Mouse (Mus musculus): ENCODE measurements at regions not wholly inside any gene's neighbourhood (a gene's known extent, or its start where the extent isn't known, plus 50 kb on each side); places are given as distances from the start of the nearest gene placed in this dataset.

DNA sequence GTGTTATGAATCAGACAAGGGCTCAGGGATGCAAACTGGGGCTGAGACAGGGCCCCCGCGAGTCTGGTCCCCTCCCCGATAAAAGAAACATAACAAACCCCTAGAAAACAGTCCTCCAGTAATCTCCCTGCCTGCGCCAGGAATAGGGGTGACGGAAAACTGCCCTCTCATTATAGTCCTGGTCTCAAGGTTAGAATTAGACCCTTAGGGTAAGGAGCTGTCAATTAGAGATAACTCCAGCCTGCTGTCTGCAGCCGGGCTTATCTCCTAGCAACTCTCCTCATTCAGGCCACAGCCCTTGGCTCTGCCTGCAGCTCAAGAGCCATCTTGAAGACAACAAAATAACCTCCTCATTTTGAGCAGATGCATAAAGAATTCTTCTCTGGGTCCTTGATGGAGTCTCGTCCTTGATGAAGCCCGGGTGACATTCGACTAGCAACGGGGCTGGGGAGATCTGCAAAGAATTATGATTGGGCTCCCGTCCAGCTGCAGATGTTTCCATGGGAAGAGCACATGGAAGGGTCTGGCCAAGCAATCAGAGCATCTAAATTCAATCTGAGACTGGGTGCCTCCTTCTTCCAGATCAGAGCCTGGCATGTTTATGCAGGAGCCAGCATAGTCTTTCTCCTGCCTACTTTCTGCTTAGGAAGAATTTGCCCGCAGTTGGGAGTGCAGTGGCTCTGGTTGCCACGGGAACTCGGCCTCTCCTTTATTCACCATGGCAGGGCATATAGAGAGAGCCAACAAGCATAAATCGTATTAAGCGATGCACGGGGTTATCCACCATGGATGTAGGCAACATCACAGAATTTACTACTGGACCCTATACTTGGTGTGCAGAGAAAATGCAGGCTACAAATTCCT is 281.2 kb downstream of the Sox11 start:
- DNase-seq (ENCODE audit: low spot score) = peak; percentile 77

DNA sequence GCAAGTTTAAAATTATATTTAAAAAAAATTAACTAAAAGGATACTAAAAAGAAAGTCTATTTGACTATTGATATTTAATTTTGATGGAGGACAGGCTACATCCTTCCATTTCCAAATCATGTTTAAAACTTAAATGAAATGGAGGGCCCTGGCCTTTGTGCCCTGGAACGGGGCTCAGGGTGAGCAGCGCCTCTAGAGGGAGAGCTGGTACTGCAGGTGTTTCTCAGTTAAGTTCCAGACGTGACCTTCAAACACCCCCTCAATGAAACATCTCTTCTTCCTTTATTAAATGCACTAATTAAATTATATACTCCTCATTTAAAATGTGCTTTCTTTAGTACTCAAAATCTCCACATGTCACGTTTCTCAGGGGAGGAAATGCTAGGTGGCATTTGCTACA is 282.5 kb downstream of the Sox11 start:
- DNase-seq (ENCODE audit: low spot score) = peak; percentile 77

DNA sequence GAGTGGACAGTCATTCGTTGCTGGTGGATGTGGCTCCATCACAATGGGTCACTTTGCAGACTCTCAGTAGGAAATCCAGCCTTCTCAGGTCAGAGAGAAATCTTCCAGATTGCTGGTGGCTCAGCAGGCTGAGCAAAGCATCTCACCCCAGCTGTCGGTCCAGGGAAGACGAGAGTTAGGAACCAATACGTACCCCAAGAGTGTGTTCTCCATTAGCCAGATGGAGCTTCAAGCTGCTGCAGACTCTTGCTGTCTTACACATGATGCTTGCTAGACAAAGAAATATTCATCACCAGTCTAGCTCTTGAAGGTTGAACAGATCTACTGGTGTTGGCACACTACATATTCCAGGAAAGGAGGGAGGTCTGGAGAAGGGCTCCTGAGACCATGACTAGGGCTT is 288.0 kb downstream of the Sox11 start:
- no peak for DNase-seq (ENCODE audit: low spot score)

DNA sequence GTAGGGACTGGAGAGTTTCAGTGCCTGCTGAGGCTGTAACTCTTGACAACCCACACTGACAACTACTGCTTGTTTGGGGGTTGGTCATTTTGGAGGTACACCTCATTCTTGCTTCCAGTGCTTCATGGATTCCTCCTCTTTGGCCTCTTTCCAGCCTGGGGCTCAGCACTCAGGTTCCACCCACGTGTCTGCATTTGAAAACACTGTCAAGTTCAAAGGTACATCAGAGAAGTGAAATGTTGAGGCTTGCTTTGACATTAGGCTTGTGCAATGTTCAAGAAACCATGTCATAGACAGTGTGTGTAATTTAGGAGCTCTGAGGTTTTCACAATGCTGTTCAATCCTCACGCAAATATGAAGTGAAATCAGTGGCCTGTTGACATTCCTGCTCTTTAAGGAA is 304.5 kb downstream of the Sox11 start:
- DNase-seq (ENCODE audit: low spot score) = no peak

DNA sequence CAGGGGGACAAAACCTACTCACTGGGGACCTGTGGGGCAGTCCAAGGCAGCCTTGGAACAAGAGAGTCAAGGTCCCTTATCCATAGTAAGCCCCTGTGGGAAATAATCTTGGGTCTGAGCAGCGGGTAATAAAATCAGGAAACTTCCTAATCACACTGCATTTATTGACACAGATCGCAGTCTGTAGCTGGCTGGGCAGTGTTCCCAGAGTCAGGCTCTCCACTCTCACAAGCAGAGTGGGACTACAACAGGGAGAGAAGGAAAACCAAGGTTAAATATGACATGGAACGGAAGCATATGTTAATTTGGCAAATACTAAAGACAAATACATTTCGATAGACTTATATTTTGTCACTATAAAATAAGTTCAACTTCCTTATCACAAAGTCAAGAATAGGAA is 322.6 kb downstream of the Sox11 start:
- no peak for DNase-seq (ENCODE audit: low spot score)

DNA sequence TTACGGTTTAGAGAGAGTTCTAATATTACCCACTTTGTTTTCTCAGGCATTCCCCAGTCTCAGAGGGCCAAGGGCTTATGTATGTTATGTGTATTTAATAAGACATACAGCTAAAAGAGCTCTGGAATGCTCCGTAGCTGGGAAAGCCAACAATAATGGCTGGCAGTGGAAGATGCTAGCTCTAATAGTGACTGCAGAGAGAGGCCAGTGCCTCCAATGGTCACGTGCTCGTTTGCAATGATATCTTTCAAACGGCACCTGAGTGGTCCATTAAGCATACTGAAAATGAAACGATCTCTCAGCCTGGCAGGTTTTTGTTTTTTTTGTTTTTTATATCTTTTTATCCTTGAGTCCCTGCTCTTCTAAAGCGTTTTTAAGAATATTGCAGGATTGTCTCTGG is 324.0 kb downstream of the Sox11 start:
- DNase-seq (ENCODE audit: low spot score) = peak; percentile 9

DNA sequence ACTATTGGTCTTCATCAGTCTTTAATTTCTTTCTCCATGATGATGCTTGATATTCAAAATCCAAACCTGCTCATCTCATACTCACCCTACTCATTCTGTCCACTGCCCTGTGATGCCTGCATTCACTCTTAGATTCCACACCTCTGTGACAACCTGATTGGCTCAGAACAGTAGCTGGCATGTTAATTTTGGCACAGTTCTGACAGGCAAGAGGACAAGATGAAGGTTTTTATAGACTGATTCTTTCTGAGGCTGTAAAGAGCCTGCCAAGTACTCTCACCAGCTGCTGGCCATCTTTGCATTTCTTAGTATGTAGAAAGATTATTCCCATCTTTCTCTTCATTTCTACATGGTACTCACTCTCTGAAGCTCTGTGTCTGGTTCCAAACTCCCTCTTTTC is 343.1 kb downstream of the Sox11 start:
- no peak for DNase-seq (ENCODE audit: low spot score)

DNA sequence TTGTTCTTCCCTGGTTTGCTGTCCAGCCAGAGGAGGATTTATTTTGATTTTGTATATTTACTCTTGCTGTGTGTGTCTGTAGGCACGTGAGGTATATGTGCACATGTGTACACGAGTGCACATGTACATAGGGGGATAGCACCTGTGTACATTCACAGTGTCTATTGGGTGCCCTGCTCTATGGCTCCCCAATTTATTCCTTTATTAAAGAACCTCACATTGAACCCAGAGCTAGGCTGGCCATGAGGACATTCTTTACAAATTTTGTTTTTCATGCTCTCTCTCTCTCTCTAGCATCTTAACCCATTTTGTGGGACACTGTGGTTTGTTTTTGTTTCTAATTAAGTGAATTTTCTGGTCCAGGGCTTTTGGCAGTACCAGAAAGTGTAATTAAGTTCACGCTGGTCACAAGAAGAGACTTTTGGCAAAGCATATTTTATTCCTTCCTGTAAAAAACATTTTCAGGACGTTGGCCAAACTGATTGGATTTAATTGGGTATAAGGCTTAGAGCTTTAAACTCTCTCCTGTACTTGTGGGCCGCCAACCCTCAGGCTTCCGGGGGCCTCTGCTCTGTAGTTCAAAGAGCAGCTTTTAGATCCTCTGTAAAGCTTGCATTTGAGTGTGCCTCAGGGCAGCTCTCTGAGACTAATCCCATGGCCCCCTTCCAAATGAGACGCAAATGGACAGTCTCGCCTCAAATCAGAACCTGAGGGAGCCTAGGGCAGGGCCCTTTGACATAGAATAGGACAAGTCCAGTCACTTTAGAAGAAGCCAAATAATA is 365.9 kb downstream of the Sox11 start:
- peak; percentile 36 for DNase-seq (ENCODE audit: low spot score)

DNA sequence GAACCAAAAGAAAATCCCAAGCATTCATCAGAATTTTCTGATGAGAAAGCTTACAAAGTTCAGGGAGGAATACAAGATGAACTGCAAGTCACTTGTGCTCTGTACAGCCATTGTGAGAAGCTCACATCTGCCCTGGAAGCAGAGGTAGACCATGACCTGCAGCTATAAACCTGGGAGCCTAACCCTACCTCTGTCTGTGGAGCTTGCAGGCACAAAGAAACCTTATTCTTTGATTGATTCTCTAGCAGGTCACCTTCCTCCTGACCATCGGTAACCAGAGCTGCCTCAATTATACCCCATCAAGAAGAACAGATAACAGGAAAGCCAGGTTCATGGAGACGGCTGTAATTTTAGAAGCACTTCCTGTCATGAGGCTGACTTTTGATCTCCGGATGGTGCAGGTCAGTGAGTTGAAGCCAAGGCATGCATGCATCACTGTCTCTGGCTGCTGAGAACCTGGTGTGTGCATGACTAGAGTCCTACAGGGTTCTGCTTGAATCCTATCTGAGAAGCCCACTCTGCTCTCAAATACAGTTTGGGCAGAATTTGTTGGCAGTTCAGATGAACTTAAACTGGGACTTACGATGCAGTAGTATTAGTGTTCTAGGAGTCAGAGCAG is 369.8 kb downstream of the Sox11 start:
- peak; percentile 31 for DNase-seq (ENCODE audit: low spot score)

DNA sequence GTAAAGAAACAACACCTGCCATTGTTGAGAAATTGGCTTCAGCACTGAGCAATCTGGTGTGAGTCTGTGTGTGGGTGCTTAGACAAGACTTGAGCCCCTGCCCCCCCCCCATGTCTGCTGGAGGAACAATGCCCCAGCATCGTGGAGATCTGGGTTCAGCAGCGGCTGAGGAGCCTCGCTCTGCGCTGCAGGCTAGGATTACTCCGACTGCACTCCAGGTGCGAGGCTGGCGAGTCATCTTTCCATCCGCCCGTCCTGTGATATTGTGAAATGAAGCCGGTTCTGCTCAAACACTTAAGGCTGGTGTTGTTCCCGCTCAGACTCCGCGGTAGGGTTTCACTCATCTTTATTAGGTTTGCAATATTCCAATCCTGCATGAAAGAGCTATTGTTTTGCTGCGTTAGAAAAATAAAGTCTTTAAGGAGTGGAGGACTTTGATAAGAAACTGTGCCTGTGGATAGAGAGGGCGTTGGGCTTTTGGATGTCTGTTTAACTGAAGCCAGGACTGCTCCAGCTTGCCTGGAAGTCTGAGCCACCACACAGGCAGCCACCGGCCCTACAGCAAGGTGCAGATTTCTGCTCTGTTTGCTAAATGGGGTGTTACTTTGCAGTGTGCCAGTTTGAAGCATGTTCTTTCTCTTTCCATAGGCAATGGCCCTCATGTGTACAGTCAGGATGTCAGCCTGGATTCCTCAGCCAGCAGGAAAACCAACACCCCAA is 375.2 kb downstream of the Sox11 start:
- DNase-seq (ENCODE audit: low spot score) = no peak

DNA sequence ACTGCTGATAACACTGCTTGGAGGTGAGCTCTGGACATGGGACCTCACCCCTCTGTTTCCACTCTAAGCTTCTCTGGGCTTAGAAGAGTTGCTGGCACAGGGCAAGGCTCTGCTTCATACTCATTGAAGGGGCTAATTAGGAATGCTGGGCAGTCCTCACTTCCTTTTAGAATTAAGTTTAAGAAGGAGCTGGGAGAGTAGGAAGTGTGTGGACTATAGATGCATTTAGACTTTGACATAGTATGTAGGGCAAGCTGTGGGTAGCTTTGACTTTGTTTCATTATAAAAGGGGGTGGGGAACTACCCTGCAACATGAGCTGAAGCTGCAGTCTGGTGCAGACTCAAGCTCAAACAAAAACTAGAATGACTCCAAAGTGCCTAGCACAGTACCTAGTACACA is 378.5 kb downstream of the Sox11 start:
- no peak for DNase-seq (ENCODE audit: low spot score)

DNA sequence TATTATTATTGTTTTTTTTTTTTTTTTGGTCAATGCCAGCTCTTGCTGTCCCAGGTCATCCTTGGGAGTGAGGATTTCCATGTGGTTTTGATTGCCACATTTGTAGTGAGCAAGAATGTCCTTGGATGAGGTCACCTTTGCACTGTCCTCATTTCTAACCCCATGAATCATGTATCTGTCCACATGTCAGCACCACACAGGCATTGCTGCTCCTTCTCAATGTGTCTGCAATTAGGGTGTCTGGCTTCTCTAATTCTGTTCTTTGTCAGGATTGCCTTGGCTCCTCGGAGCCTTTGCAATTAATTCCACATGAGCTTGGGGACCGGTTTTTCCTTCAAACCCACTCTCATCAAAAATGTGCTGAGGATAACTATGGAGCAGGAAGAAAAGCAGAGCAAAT is 402.5 kb downstream of the Sox11 start:
- peak; percentile 44 for DNase-seq (ENCODE audit: low spot score)

DNA sequence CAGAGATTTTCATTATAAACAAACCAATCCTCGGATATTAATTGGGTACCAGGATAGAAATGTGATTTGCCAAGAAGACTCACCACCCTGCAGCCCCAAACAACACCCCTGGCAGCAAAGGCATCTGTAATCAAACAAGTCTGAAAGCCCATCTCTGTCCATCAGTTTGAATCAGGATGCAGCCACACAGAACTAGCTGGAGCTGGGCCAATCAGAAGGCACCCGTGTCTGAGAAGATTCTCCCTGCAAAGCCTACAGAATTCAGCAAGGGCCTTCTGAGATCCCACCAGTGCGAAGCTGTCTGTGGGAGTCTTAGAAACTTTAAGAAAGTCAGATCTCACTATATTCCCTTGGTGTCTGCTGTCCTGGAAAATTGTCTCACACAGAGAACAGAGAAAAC is 404.5 kb downstream of the Sox11 start:
- no peak for DNase-seq (ENCODE audit: low spot score)

DNA sequence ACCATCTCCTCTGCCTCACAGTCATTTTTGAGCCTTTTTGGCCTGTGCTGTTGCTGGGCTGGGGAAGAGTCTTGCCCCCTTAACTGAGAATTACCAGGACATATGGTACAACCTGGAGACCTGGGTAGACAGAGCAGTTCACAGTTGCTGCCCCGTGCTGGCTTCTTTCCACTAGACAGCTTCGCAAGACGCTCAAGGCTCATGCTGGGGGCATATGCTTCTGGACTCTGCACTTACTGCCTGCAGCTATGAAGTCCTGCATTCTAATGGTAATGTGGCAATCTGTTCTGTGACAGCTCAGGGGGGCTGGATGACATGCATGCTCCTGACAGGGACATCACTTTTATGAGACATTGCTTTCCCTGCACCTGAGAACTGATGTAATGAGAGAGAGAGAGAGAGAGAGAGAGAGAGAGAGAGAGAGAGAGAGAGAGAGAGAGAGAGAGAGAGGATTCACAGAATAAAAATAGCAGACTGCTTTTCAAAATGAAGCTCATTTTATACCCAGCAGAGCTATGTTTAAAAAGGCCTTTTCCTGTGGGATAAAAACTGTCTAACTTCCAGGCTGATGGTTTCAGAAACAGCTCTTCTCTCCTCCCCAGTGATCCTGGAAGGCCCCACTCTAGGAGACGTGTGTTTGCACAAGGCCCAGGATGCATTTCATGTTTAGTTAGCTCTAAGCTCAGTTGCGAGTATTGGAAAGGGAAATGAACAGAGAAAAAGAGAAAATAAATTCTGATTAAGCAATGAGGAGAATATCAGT is 405.5 kb downstream of the Sox11 start:
- peak; percentile 47 for DNase-seq (ENCODE audit: low spot score)

DNA sequence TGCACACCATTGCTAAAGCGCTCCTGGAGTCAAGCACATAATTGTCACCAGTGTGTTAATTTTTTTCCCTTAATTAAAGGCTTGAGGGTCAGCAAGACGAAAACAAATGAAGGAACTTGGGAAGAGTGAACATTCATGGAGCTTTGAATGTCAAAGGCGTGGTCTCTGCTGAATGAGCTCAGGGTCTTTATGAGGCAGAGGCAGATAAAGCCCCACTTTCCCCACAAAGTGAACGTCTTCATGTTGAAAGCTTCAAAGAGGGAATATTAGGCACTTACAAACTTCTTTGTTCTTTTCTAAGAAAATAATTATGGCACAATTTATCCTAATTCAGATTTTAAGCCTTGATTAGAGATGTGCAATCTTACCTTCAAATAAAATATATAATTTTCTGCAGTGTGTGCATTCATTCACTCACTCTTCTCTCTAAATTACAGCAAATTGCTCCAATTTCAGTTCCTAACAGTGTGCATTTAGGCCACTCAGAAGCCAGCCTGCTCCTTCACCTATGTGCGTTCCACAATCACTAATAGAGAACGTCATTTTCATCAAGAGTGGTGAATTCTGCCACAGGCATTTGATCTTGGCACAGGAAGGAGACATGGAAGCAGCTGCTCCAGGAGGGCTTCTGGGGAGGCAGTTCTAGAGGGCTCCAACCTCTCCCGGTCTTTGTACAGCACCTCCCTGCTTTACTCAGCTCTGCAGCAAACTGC is 412.1 kb downstream of the Sox11 start:
- DNase-seq (ENCODE audit: low spot score) = no peak

DNA sequence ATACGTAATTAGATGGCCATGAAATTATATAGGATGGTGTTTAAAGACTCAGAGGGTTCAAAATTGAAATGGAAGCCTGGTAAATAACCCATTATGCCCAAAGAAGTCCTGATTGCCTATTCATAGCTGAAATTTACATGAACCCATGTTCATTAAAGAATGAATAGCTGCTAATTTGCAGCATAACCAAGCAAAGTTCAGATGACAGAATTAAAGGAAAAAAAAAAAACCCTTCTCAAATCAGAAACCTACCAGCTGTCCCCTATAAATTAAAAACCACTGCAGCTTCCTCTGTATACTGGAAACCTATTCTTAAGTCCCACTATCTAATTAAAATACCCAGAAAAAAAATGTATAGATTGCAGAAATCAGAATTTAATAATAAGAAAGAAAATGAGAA is 436.2 kb downstream of the Sox11 start:
- DNase-seq (ENCODE audit: low spot score) = no peak

DNA sequence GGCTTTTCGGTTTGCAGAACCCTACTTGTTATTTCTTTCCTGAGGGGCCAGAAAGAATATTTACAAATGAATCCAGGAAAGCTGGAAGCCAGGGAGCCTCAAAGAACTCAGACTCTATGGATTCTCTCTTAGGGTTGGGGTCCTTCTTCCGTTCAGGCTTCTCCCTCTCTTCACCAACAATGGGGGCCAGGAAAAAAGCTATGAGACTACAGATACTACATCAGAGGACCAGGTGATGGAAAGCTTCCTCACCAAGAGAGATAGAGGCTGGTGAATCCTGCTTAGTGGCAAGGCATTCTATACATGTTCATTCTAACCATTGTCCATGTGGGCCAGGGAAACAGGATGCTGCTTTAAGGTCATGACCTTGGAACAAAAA is 434.9 kb downstream of the Cmpk2 start:
- DNase-seq (ENCODE audit: low spot score) = peak; percentile 30

DNA sequence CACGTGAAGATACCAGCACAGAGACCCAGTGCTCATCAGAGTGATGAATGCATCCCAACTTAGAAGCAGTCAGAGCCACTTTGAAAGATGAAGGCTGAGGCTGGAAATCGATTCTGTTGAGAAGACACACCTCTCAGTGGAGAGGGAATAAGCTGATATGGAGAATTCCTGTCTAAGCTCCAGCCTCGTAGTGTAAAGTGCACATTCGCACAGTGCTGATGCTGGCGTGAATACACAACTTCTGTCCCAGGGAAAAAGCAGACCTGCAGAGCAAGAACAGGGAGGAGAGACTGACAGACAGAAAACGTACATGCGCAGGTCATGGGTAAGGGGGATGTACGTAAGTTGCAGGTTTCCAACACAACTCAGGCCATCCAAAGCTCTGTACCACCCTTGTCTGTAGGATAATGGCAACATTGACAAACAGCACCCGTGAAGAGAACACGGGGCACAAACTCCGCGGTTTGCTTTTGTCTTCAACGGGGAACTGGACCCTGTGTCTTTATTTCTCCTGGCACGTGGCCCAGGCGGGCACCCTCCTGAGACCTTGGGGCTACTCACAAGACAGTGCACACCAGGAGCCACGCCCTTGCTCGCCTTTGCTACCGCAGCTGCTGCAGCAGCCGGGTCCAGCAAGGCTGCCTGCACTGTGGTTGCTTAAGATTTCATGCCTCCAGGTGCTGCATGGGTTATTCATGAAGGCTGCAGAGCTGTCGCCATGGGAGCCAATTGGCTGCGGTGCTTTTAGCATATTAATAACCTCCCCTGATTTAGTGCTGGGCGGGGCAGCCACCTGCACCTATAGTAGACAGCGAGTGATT is 434.3 kb downstream of the Cmpk2 start:
- peak; percentile 63 for DNase-seq (ENCODE audit: low spot score)

DNA sequence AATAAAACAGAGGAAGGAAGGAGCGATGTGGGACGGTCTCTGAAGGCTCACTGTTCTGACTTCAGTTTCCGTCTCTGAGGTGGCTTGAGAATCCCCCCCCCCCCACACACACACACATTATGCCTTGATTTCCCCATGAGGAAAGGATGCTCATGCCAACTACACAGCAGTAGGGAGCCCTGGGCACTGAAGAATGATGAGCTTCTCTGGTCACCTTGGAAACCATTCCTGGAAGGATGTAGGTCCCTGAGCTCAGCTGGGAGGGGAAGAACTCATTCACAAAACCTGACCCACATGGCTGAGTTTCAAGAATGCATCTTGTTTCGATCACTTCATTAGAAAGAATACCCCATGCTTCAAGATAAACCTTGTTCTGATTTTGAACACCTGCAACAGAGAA is 422.2 kb downstream of the Cmpk2 start:
- no peak for DNase-seq (ENCODE audit: low spot score)

DNA sequence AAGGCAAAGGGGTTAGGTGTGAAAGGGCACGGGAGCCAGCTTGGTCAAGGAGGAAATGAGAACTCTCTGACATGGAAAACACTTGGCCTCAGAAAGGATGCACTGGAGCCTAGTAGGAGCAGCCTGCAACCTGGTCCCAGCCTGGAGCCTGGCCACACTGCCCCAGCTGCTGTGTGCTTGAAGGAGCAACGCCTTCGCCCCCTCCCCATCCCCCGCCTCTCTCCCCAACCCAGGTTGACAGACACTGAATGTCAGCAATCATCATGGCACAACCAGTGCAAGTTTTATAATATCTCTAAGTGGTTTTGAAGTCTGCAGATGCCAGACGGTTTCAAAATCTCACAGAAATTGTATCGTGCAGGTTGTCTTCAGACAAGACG is 417.6 kb downstream of the Cmpk2 start:
- peak; percentile 19 for DNase-seq (ENCODE audit: low spot score)
